Mouse (Mus musculus) central nervous system, embryonic 14 days (tissue): ENCODE results near the gene Pan3. TPM values are rescaled to one million over a fixed set of nuclear protein-coding genes. Genes with fewer than 3 reads are reported as not detected.

Source experiments
- polyA plus RNA-seq: library from polyadenylated mRNA; depleted of rRNA; stranded (reverse); fragments of >200 nt; gene quantifications from 2 replicates; pipeline ENCODE4 v1.2.3, GENCODE M21; 2012; rRNA removed

Pan3 gene
- polyA plus RNA-seq, result 50.2 and 52.3 TPM in 2 replicates

GRCm38 (mm10) chr5:147429535-147430305, at the start of gene Pan3:
Gene Pan3, plus strand, starts transcription at chr5:147430161.

DNA sequence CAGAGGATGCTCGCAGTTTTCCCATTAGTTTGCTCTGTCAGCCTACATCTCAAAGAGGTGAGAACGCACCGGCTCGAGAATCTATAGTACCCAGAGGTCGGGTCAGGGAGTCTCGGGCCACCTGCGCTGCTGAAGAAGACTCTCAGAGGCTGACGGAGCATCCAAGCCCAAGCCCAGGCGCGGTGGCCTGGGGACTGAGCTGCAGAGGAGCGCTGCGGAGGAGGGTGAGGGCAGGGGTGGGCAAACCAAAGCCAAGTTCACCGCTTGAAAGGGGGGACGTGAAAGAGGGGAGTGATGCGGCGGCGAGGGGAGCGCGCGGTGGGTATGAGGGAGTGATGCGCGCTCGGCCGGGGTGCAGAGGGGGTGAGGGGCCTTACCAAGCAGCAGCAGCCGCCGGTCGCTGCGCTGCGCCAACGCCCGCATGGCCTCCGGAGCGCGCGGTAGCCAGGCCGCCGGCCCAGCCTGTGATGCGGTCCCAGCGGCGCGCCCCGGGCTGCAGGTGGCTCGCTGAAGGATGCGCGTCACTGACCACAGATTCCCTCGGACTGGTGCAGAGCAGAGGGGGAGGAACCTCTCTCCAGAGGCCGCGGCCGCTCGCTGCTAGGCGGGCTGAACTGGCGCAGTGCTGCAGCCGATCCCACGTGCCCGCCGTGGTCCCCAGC, 30.0 kb upstream of the Pan3 start, which contains the start of gene Flt3:
Gene Flt3 (minus strand): TSS at position 647 of the 662 bp plus-strand sequence.

Other genes with a start within 250 kb of the Pan3 start
- gene Gsx1, start 241.5 kb upstream of the Pan3 start, polyA plus RNA-seq, result 7.9 and 8.4 TPM in 2 replicates
- not detected in 2 replicates for gene Pdx1, start 160.2 kb upstream of the Pan3 start, polyA plus RNA-seq
- not detected in 2 replicates for gene Cdx2, start 122.9 kb upstream of the Pan3 start, polyA plus RNA-seq
- gene Urad, start 107.7 kb upstream of the Pan3 start, polyA plus RNA-seq, result not detected in 2 replicates
- gene Flt3, start 29.7 kb upstream of the Pan3 start, polyA plus RNA-seq, result 0.42 and 0.44 TPM in 2 replicates